Comparison of ENCODE assay signal across 21 mouse cellular contexts in the genomic region with DNA sequence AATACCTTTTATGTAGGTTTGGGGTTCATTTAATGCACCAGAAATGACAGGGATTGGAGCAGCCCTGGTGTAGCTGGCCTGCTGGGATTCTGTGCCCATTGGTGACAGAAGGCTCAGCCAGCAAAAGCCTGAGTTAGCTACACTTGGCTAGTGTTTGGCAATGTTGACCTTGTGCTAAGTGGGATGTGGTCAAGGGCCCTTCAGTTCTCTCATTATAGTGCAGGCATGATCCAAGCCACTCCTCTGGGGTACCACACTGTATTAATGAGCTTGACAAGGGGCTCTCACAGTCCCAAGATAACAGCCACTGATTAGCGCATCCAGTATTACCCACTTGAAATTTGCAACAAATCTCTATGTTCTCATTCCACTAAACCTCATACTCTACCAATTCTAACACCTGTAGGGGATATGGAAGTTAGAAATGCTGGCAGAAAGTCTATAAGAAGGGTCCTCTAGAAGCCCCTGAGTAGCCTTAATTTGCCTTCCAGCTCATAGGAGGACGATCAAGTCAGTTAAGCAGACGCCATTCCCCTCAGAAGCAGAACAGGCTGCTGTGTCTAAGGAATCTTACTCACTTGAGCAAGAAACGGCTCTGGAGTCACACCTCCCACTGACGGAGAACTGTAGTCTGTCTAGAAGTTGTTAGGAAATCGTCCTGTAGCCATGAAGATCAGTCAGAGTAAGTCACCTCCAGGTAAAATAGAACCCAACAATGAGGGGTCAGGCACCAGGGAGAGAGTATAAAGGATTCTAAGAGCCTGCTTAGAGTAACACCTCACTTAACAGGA.
DNase-seq lines count a peak whose midpoint lies in the region; ATAC-seq and TF ChIP-seq lines count a peak whose summit lies in the region.
"Had no signal": no experiment of that assay in that cellular context is flagged by ENCODE, and none has a peak within 500 bp of the region (broad histone marks: within the 10 kb centered on the region; RNA-seq: fewer than 3 reads in every experiment).

No protein-coding gene starts in this region.

- WGBS in forebrain, embryonic 12.5 days: 71% methylated on average over 6 of the region's 6 CpGs
- 81% methylated on average over 6 of the region's 6 CpGs for WGBS in forebrain, embryonic 10.5 days
- 82% methylated on average over 6 of the region's 6 CpGs for WGBS in hindbrain, embryonic 10.5 days
- WGBS in hindbrain, embryonic 12.5 days: 86% methylated on average over 6 of the region's 6 CpGs
- WGBS in lung, postnatal 0 days: 45% methylated on average over 6 of the region's 6 CpGs
- 70% methylated on average over 6 of the region's 6 CpGs for WGBS in liver, postnatal 0 days (ENCODE audit: insufficient replicate concordance)

- no peaks in the 10 kb centered on the region for H3K9me3 ChIP-seq in forebrain, embryonic 12.5 days
- no peaks in the 10 kb centered on the region for H3K9me3 ChIP-seq in forebrain, embryonic 10.5 days
- H3K9me3 ChIP-seq in hindbrain, embryonic 10.5 days: no peaks in the 10 kb centered on the region
- H3K9me3 ChIP-seq in hindbrain, embryonic 12.5 days (replicated peaks): no peaks in the 10 kb centered on the region
- no peaks in the 10 kb centered on the region for H3K9me3 ChIP-seq in lung, postnatal 0 days (ENCODE audit: low read length)
- H3K9me3 ChIP-seq in liver, postnatal 0 days (ENCODE audit: low read length): no peaks in the 10 kb centered on the region
- H3K9me3 ChIP-seq: forebrain, embryonic 15.5 days; kidney, embryonic 15.5 days; limb, embryonic 12.5 days; midbrain, embryonic 12.5 days had no signal

- H3K4me2 ChIP-seq in forebrain, embryonic 12.5 days: no peak overlapping the region
- no peak overlapping the region for H3K4me2 ChIP-seq in hindbrain, embryonic 12.5 days (replicated peaks)
- H3K4me2 ChIP-seq in lung, postnatal 0 days (replicated peaks; ENCODE audit: low read depth, low read length): no peak overlapping the region
- H3K4me2 ChIP-seq in liver, postnatal 0 days (ENCODE audit: low read depth, low read length): no peak overlapping the region
- H3K4me2 ChIP-seq: forebrain, embryonic 15.5 days; hindbrain, embryonic 14.5 days; kidney, embryonic 15.5 days; limb, embryonic 12.5 days; midbrain, embryonic 12.5 days had no signal

- H3K9ac ChIP-seq in forebrain, embryonic 12.5 days: no peak overlapping the region
- H3K9ac ChIP-seq in hindbrain, embryonic 12.5 days: no peak overlapping the region
- no peak overlapping the region for H3K9ac ChIP-seq in lung, postnatal 0 days (replicated peaks; ENCODE audit: low read depth)
- no peak overlapping the region for H3K9ac ChIP-seq in liver, postnatal 0 days (replicated peaks)
- H3K9ac ChIP-seq: forebrain, embryonic 15.5 days; hindbrain, embryonic 14.5 days; kidney, embryonic 15.5 days; limb, embryonic 12.5 days; midbrain, embryonic 12.5 days had no signal

- H3K4me3 ChIP-seq in forebrain, embryonic 12.5 days (replicated peaks): no peak overlapping the region
- no peak overlapping the region for H3K4me3 ChIP-seq in forebrain, embryonic 10.5 days
- H3K4me3 ChIP-seq in hindbrain, embryonic 10.5 days: no peak overlapping the region
- no peak overlapping the region for H3K4me3 ChIP-seq in hindbrain, embryonic 12.5 days
- H3K4me3 ChIP-seq in lung, postnatal 0 days (ENCODE audit: low read depth, low read length): no peak overlapping the region
- no peak overlapping the region for H3K4me3 ChIP-seq in liver, postnatal 0 days (ENCODE audit: low read depth, low read length)
- H3K4me3 ChIP-seq: forebrain, embryonic 15.5 days; kidney, embryonic 15.5 days; limb, embryonic 12.5 days; midbrain, embryonic 12.5 days had no signal

- peaks cover 85% of the 10 kb centered on the region for H3K27me3 ChIP-seq in forebrain, embryonic 12.5 days
- peaks cover 87% of the 10 kb centered on the region for H3K27me3 ChIP-seq in forebrain, embryonic 10.5 days (ENCODE audit: poor library complexity, severe bottlenecking)
- peaks cover 4% of the 10 kb centered on the region; the same call in 1 of the 2 replicates for H3K27me3 ChIP-seq in hindbrain, embryonic 10.5 days (ENCODE audit: insufficient read depth, poor library complexity, severe bottlenecking)
- peaks cover 4% of the 10 kb centered on the region; the same call in 1 of the 2 replicates for H3K27me3 ChIP-seq in hindbrain, embryonic 12.5 days
- H3K27me3 ChIP-seq in lung, postnatal 0 days (replicated peaks; ENCODE audit: insufficient read depth, low read length): no peaks in the 10 kb centered on the region; the same call in 1 of the 2 replicates
- no peaks in the 10 kb centered on the region for H3K27me3 ChIP-seq in liver, postnatal 0 days (ENCODE audit: insufficient read depth, low read length)
- H3K27me3 ChIP-seq: CH12.LX; limb, embryonic 12.5 days had no signal

- ATAC-seq in forebrain, embryonic 12.5 days (ENCODE audit: low FRiP score): 0 out of 2 replicates have a peak, but pooled peaks have one; percentile 45
- ATAC-seq in hindbrain, embryonic 12.5 days (ENCODE audit: low FRiP score): no peak
- peak; percentile 79 for ATAC-seq in lung, postnatal 0 days
- no peak for ATAC-seq in liver, postnatal 0 days
- ATAC-seq: activated CD4-positive, CD25-positive, alpha-beta regulatory T cell, adult 4 months; forebrain, embryonic 15.5 days had no signal

- no peaks in the 10 kb centered on the region for H3K36me3 ChIP-seq in forebrain, embryonic 12.5 days (replicated peaks)
- H3K36me3 ChIP-seq in forebrain, embryonic 10.5 days (replicated peaks): no peaks in the 10 kb centered on the region
- peaks cover 73% of the 10 kb centered on the region for H3K36me3 ChIP-seq in hindbrain, embryonic 10.5 days
- H3K36me3 ChIP-seq in hindbrain, embryonic 12.5 days: 0 out of 2 replicates have a peak, but pooled peaks cover 5% of the 10 kb centered on the region
- no peaks in the 10 kb centered on the region for H3K36me3 ChIP-seq in lung, postnatal 0 days (ENCODE audit: insufficient read depth, low read length)
- H3K36me3 ChIP-seq in liver, postnatal 0 days (replicated peaks; ENCODE audit: insufficient read depth, low read length): no peaks in the 10 kb centered on the region
- H3K36me3 ChIP-seq: forebrain, embryonic 15.5 days; kidney, embryonic 15.5 days; midbrain, embryonic 12.5 days had no signal

- TF ChIP-seq EP300 in lung, postnatal 0 days (IDR thresholded peaks at IDR 0.05): no peak
- TF ChIP-seq EP300 in liver, postnatal 0 days (IDR thresholded peaks at IDR 0.05; ENCODE audit: low read depth): no peak

- H3K4me1 ChIP-seq in forebrain, embryonic 12.5 days: peaks cover 12% of the 10 kb centered on the region
- peaks cover 18% of the 10 kb centered on the region for H3K4me1 ChIP-seq in forebrain, embryonic 10.5 days
- H3K4me1 ChIP-seq in hindbrain, embryonic 10.5 days (replicated peaks): peaks cover 6% of the 10 kb centered on the region
- H3K4me1 ChIP-seq in hindbrain, embryonic 12.5 days: peaks cover 12% of the 10 kb centered on the region; the same call in 1 of the 2 replicates
- no peaks in the 10 kb centered on the region for H3K4me1 ChIP-seq in lung, postnatal 0 days (ENCODE audit: insufficient read depth, low read depth, low read length)
- no peaks in the 10 kb centered on the region for H3K4me1 ChIP-seq in liver, postnatal 0 days (ENCODE audit: insufficient read depth)

- no peak for TF ChIP-seq CTCF in lung, postnatal 0 days (IDR thresholded peaks at IDR 0.05)
- no peak for TF ChIP-seq CTCF in liver, postnatal 0 days (IDR thresholded peaks at IDR 0.05; ENCODE audit: low read depth)

- no peak overlapping the region for H3K27ac ChIP-seq in forebrain, embryonic 12.5 days
- H3K27ac ChIP-seq in forebrain, embryonic 10.5 days: no peak overlapping the region
- H3K27ac ChIP-seq in hindbrain, embryonic 10.5 days: 0 out of 2 replicates have a peak overlapping the region, but pooled peaks have one; percentile 23
- H3K27ac ChIP-seq in hindbrain, embryonic 12.5 days: no peak overlapping the region
- H3K27ac ChIP-seq in lung, postnatal 0 days (ENCODE audit: low read length): no peak overlapping the region
- H3K27ac ChIP-seq in liver, postnatal 0 days (ENCODE audit: low read depth): no peak overlapping the region
- H3K27ac ChIP-seq: forebrain, embryonic 15.5 days; hindbrain, embryonic 14.5 days; kidney, embryonic 15.5 days; limb, embryonic 12.5 days; midbrain, embryonic 12.5 days had no signal

- no peak for DNase-seq in forebrain, embryonic 10.5 days (ENCODE audit: extremely low spot score, low spot score)
- DNase-seq in hindbrain, embryonic 10.5 days (ENCODE audit: low spot score): no peak
- DNase-seq in lung, postnatal 0 days (ENCODE audit: low spot score): peak; percentile 23
- peak; percentile 54 for DNase-seq in telencephalon, adult 2 months (ENCODE audit: low read depth, low spot score)
- DNase-seq in liver, postnatal 0 days: no peak
- no peak for DNase-seq in spleen, postnatal 10 days (ENCODE audit: low spot score in 2 of 2)
- DNase-seq: adrenal gland, adult 2 months; cerebellum, adult 8-10 months; cerebellum, postnatal 25 days; gastrocnemius, postnatal 14 days; kidney, adult 11 months; kidney, postnatal 25 days had no signal

Comparison
In these comparisons a context has a peak if more than half of its experiments do, and no peak if none do; other contexts are left out.
1. ATAC-seq: peak in forebrain, embryonic 12.5 days (single experiment) and lung, postnatal 0 days (single experiment); none in hindbrain, embryonic 12.5 days (single experiment) and liver, postnatal 0 days (single experiment).
2. DNase-seq: peak in lung, postnatal 0 days (single experiment) and telencephalon, adult 2 months (single experiment); none in forebrain, embryonic 10.5 days (single experiment), hindbrain, embryonic 10.5 days (single experiment), liver, postnatal 0 days (single experiment) and spleen, postnatal 10 days (0 of 2).